19 mouse cellular contexts compared by ENCODE assay signal in the genomic region with DNA sequence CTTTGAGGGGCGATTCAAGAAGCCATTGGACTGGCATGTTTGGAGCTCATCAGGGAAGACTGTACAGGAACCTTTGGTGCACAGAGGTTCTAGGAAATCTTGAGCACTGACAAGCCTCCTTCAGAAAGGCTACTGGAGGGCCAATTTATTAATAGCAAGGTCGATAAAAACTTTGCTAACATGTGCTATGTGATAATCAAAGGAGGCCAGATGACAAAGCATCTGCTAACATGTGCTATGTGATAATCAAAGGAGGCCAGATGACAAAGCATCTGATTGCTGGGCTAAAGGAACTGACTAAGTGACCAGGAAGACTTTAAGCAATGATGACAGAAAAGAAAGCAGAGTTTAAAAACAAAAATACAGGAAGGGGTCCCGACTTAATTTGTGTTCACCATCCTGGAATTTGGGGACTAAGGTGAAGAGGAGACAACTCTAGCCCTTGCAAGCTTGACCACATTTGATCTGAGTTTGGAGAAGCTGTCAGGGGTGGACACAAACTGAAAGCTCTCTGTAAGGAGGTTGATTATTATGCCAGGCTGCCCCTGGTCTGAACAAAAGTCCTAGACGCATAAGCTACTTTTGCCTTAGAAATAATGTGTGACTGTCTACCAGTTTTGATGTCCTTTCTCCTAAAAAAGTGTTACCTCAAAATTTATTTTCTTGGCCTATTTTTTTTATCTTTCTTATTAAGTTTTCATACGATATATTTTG.
DNase-seq lines count a peak whose midpoint lies in the region; ATAC-seq and TF ChIP-seq lines count a peak whose summit lies in the region.
"Had no signal": no experiment of that assay in that cellular context is flagged by ENCODE, and none has a peak within 500 bp of the region (broad histone marks: within the 10 kb centered on the region; RNA-seq: fewer than 3 reads in every experiment).

No protein-coding gene starts in this region.

- no peak overlapping the region for H3K4me2 ChIP-seq in heart, embryonic 12.5 days
- peak overlapping the region; percentile 38 for H3K4me2 ChIP-seq in liver, embryonic 13.5 days
- H3K4me2 ChIP-seq in liver, postnatal 0 days (ENCODE audit: low read depth, low read length), result no peak overlapping the region
- H3K4me2 ChIP-seq in hindbrain, embryonic 13.5 days, result no peak overlapping the region
- H3K4me2 ChIP-seq: forebrain, embryonic 13.5 days; heart, embryonic 13.5 days had no signal

- intact Hi-C loops in heart, adult 2 months (cut with DNase I), result no loop called here

- H3K27ac ChIP-seq in heart, embryonic 12.5 days (ENCODE audit: poor library complexity, severe bottlenecking), result no peak overlapping the region
- H3K27ac ChIP-seq in heart, adult 2 months, result no peak overlapping the region
- peak overlapping the region; percentile 72 for H3K27ac ChIP-seq in liver, embryonic 13.5 days
- no peak overlapping the region for H3K27ac ChIP-seq in liver, postnatal 0 days (ENCODE audit: low read depth)
- H3K27ac ChIP-seq in hindbrain, embryonic 13.5 days, result no peak overlapping the region
- H3K27ac ChIP-seq: forebrain, embryonic 13.5 days; heart, embryonic 13.5 days had no signal

- TF ChIP-seq EP300 in heart, adult 2 months (IDR thresholded peaks at IDR 0.05; ENCODE audit: insufficient read depth, low read depth, low read length), result no peak
- peak; percentile 87 for TF ChIP-seq EP300 in liver, postnatal 0 days (IDR thresholded peaks at IDR 0.05; ENCODE audit: low read depth)

- H3K9me3 ChIP-seq in heart, embryonic 12.5 days (replicated peaks), result no peaks in the 10 kb centered on the region
- no peaks in the 10 kb centered on the region for H3K9me3 ChIP-seq in liver, embryonic 13.5 days (replicated peaks)
- no peaks in the 10 kb centered on the region for H3K9me3 ChIP-seq in liver, postnatal 0 days (ENCODE audit: low read length)
- H3K9me3 ChIP-seq in hindbrain, embryonic 13.5 days, result no peaks in the 10 kb centered on the region
- H3K9me3 ChIP-seq: forebrain, embryonic 13.5 days; heart, embryonic 13.5 days had no signal

- H3K79me2 ChIP-seq in heart, adult 2 months (replicated peaks; ENCODE audit: control insufficient read depth, insufficient read depth, low read length), result no peaks in the 10 kb centered on the region

- H3K4me3 ChIP-seq in heart, embryonic 12.5 days, result no peak overlapping the region
- H3K4me3 ChIP-seq in heart, adult 2 months, result no peak overlapping the region
- no peak overlapping the region for H3K4me3 ChIP-seq in liver, embryonic 13.5 days (replicated peaks)
- H3K4me3 ChIP-seq in liver, postnatal 0 days (ENCODE audit: low read depth, low read length), result no peak overlapping the region
- H3K4me3 ChIP-seq in hindbrain, embryonic 13.5 days, result no peak overlapping the region
- H3K4me3 ChIP-seq: forebrain, embryonic 13.5 days; heart, embryonic 13.5 days had no signal

- no peaks in the 10 kb centered on the region for H3K36me3 ChIP-seq in heart, embryonic 12.5 days
- H3K36me3 ChIP-seq in heart, adult 2 months (ENCODE audit: control insufficient read depth, insufficient read depth, low read length), result no peaks in the 10 kb centered on the region
- H3K36me3 ChIP-seq in liver, embryonic 13.5 days, result no peaks in the 10 kb centered on the region
- no peaks in the 10 kb centered on the region for H3K36me3 ChIP-seq in liver, postnatal 0 days (replicated peaks; ENCODE audit: insufficient read depth, low read length)
- no peaks in the 10 kb centered on the region for H3K36me3 ChIP-seq in hindbrain, embryonic 13.5 days
- H3K36me3 ChIP-seq: heart, embryonic 13.5 days had no signal

- no peak for TF ChIP-seq CTCF in heart, adult 2 months (IDR thresholded peaks at IDR 0.05)
- TF ChIP-seq CTCF in liver, postnatal 0 days (IDR thresholded peaks at IDR 0.05; ENCODE audit: low read depth), result no peak

- H3K27me3 ChIP-seq in heart, embryonic 12.5 days (replicated peaks), result no peaks in the 10 kb centered on the region
- H3K27me3 ChIP-seq in heart, adult 2 months (ENCODE audit: control insufficient read depth, insufficient read depth, low read length), result no peaks in the 10 kb centered on the region
- H3K27me3 ChIP-seq in liver, embryonic 13.5 days, result no peaks in the 10 kb centered on the region
- H3K27me3 ChIP-seq in liver, postnatal 0 days (ENCODE audit: insufficient read depth, low read length), result no peaks in the 10 kb centered on the region
- H3K27me3 ChIP-seq in hindbrain, embryonic 13.5 days, result peaks cover 18% of the 10 kb centered on the region
- H3K27me3 ChIP-seq: heart, embryonic 13.5 days had no signal

- ATAC-seq in heart, embryonic 12.5 days (ENCODE audit: insufficient number of reproducible peaks, low FRiP score), result peak; percentile 59; the same call in 1 of the 2 replicates
- peak; percentile 88 for ATAC-seq in liver, embryonic 13.5 days (ENCODE audit: low read depth)
- ATAC-seq in liver, postnatal 0 days, result peak; percentile 67
- no peak for ATAC-seq in hindbrain, embryonic 13.5 days (ENCODE audit: low FRiP score)
- ATAC-seq: forebrain, embryonic 13.5 days; forebrain, postnatal 0 days; hindbrain, embryonic 16.5 days; inflammation-experienced regulatory T-cells, adult 6 months had no signal

- H3K4me1 ChIP-seq in heart, embryonic 12.5 days (replicated peaks), result 0 out of 2 replicates have a peak, but pooled peaks cover 4% of the 10 kb centered on the region
- H3K4me1 ChIP-seq in heart, adult 2 months (ENCODE audit: control insufficient read depth, insufficient read depth, low read length), result no peaks in the 10 kb centered on the region
- H3K4me1 ChIP-seq in liver, embryonic 13.5 days (replicated peaks), result peaks cover 30% of the 10 kb centered on the region
- no peaks in the 10 kb centered on the region for H3K4me1 ChIP-seq in liver, postnatal 0 days (ENCODE audit: insufficient read depth)
- H3K4me1 ChIP-seq in hindbrain, embryonic 13.5 days (replicated peaks), result peaks cover 14% of the 10 kb centered on the region

- H3K9ac ChIP-seq in heart, embryonic 12.5 days, result no peak overlapping the region
- no peak overlapping the region for H3K9ac ChIP-seq in heart, adult 2 months (ENCODE audit: low read depth, low read length)
- no peak overlapping the region for H3K9ac ChIP-seq in liver, embryonic 13.5 days
- no peak overlapping the region for H3K9ac ChIP-seq in liver, postnatal 0 days (replicated peaks)
- H3K9ac ChIP-seq in hindbrain, embryonic 13.5 days, result no peak overlapping the region
- H3K9ac ChIP-seq: forebrain, embryonic 13.5 days; forebrain, postnatal 0 days; heart, embryonic 13.5 days had no signal

- TF ChIP-seq POLR2A in heart, adult 2 months (IDR thresholded peaks at IDR 0.05; ENCODE audit: insufficient read depth, low read depth, low read length), result no peak

- WGBS in heart, embryonic 12.5 days, result 74% methylated on average over 5 of the region's 5 CpGs
- WGBS in heart, adult 2 months, result 68% methylated on average over 5 of the region's 5 CpGs
- 42% methylated on average over 5 of the region's 5 CpGs for WGBS in liver, embryonic 13.5 days (ENCODE audit: insufficient replicate concordance)
- WGBS in liver, postnatal 0 days (ENCODE audit: insufficient replicate concordance), result 54% methylated on average over 5 of the region's 5 CpGs
- WGBS in hindbrain, embryonic 13.5 days, result 77% methylated on average over 5 of the region's 5 CpGs

- DNase-seq in heart, adult 2 months, result no peak
- peak; percentile 8 for DNase-seq in c-Kit-negative CD71-positive TER-119-positive erythroid progenitor cells, embryonic 14.5 days (ENCODE audit: low read depth, low spot score)
- DNase-seq in liver, embryonic 13.5 days, result peak; percentile 17
- no peak for DNase-seq in liver, postnatal 0 days
- DNase-seq in kidney, adult 11 months, result no peak
- no peak for DNase-seq in adipocyte (ENCODE audit: low spot score)
- DNase-seq: adrenal gland, postnatal 14 days; cerebellum, adult 9-10 months; cerebellum, postnatal 25 days; forebrain, postnatal 0 days; gastrocnemius, postnatal 25 days; heart, adult 11 months; heart, postnatal 36 days had no signal

Comparison
In these comparisons a context has a peak if more than half of its experiments do, and no peak if none do; other contexts are left out.
1. DNase-seq: peak in c-Kit-negative CD71-positive TER-119-positive erythroid progenitor cells, embryonic 14.5 days (single experiment) and liver, embryonic 13.5 days (single experiment); none in heart, adult 2 months (0 of 2), liver, postnatal 0 days (single experiment), kidney, adult 11 months (single experiment) and adipocyte (single experiment).